Mouse (Mus musculus): ENCODE results near the gene Them7.

Gene Them7

GRCm38 (mm10) chr2:105380757-105381319, 156.7 kb downstream of the Them7 start:
- no peak for DNase-seq

GRCm38 (mm10) chr2:105383063-105383462, 158.9 kb downstream of the Them7 start:
- no peak for DNase-seq

- DNase-seq, result no peak
These were observed 160.9 kb downstream of the Them7 start for GRCm38 (mm10) chr2:105384998-105385397.

- DNase-seq, result no peak
These were observed 162.3 kb downstream of the Them7 start for GRCm38 (mm10) chr2:105386418-105386817.

- no peak for DNase-seq
These were observed 165.1 kb downstream of the Them7 start for GRCm38 (mm10) chr2:105389007-105389890.

- DNase-seq, result no peak
These were observed 166.7 kb downstream of the Them7 start for GRCm38 (mm10) chr2:105390653-105391413.

- no peak for DNase-seq
These were observed 167.3 kb downstream of the Them7 start for GRCm38 (mm10) chr2:105391414-105391784.

GRCm38 (mm10) chr2:105392514-105392913, 168.4 kb downstream of the Them7 start:
- DNase-seq, result no peak

- no peak for DNase-seq
These were observed 170.3 kb downstream of the Them7 start for GRCm38 (mm10) chr2:105394375-105394774.

GRCm38 (mm10) chr2:105396066-105396465, 171.9 kb downstream of the Them7 start:
- no peak for DNase-seq

- no peak for DNase-seq
These were observed 173.5 kb downstream of the Them7 start for GRCm38 (mm10) chr2:105397446-105398211.

- peak; percentile 5 to 17 for DNase-seq
These were observed 174.5 kb downstream of the Them7 start for GRCm38 (mm10) chr2:105398636-105399084.

GRCm38 (mm10) chr2:105399085-105399891, 175.2 kb downstream of the Them7 start, which contains the start of gene Rcn1:
Gene Rcn1 (minus strand): TSS chr2:105399319.
- DNase-seq, result peak; percentile 61 to 66

- no peak for DNase-seq
These were observed 176.4 kb downstream of the Them7 start for GRCm38 (mm10) chr2:105400558-105400957.

- no peak for DNase-seq
These were observed 178.1 kb downstream of the Them7 start for GRCm38 (mm10) chr2:105402180-105402579.

GRCm38 (mm10) chr2:105408511-105408910, 184.4 kb downstream of the Them7 start:
- DNase-seq, result no peak

- DNase-seq, result no peak
These were observed 185.1 kb downstream of the Them7 start for GRCm38 (mm10) chr2:105409253-105409652.

- DNase-seq, result no peak
These were observed 190.2 kb downstream of the Them7 start for GRCm38 (mm10) chr2:105414309-105414708.

- DNase-seq, result no peak
These were observed 192.0 kb downstream of the Them7 start for GRCm38 (mm10) chr2:105416046-105416659.

GRCm38 (mm10) chr2:105416660-105417348, 192.7 kb downstream of the Them7 start:
- DNase-seq, result no peak

- no peak for DNase-seq
These were observed 193.5 kb downstream of the Them7 start for GRCm38 (mm10) chr2:105417663-105418062.
